Mouse (Mus musculus): ENCODE results near the gene Nat8f7. TPM values are rescaled to one million over a fixed set of nuclear protein-coding genes. Genes with fewer than 3 reads are reported as not detected.

The Nat8f7 gene
- not detected in 4 replicates for total RNA-seq (2023)

GRCm38 (mm10) chr6:85713105-85713504 lies at the start of gene Nat8f7:
Nat8f7 (minus strand) TSS chr6:85713205.

Other genes starting within 250 kb of the Nat8f7 start
- gene Fbxo41, start 210.2 kb downstream of the Nat8f7 start, total RNA-seq (2023), result not detected in 4 replicates
- 0.41 to 0.88 TPM (median 0.67 TPM) in 4 replicates for gene Egr4, start 199.6 kb downstream of the Nat8f7 start, total RNA-seq (2023)
- 4.4 to 5.7 TPM (median 5.1 TPM) in 4 replicates for gene Alms1, start 125.7 kb downstream of the Nat8f7 start, total RNA-seq (2023)
- gene Nat8f3, start 52.5 kb upstream of the Nat8f7 start, total RNA-seq (2023), result not detected in 4 replicates
- not detected in 4 replicates for gene Nat8f6, start 107.7 kb upstream of the Nat8f7 start, total RNA-seq (2023)
- gene Nat8f5, start 107.8 kb upstream of the Nat8f7 start, total RNA-seq (2023), result not detected in 4 replicates
- gene Nat8, start 118.9 kb upstream of the Nat8f7 start, total RNA-seq (2023), result not detected in 4 replicates
- 0.24 to 0.34 TPM (median 0.30 TPM) in 3 of 4 replicates, not detected in the other for gene Nat8f2, start 156.0 kb upstream of the Nat8f7 start, total RNA-seq (2023)
- 2.0 to 2.8 TPM (median 2.2 TPM) in 4 replicates for gene Nat8f4, start 191.7 kb upstream of the Nat8f7 start, total RNA-seq (2023)
- gene Tprkb, start 198.7 kb upstream of the Nat8f7 start, total RNA-seq (2023), result 13.9 to 18.7 TPM (median 16.2 TPM) in 4 replicates
- gene Nat8f1, start 202.5 kb upstream of the Nat8f7 start, total RNA-seq (2023), result 1.9 to 8.2 TPM (median 3.6 TPM) in 4 replicates
- gene Dusp11, start 248.5 kb upstream of the Nat8f7 start, total RNA-seq (2023), result 202 to 230 TPM (median 213 TPM) in 4 replicates

Measured in B cell, adult 62 days (primary cell).